Mouse (Mus musculus) adrenal gland, adult 10 weeks (tissue): ENCODE measurements around the gene Slfnl1. TPM values are rescaled to one million over a fixed set of nuclear protein-coding genes. Genes with fewer than 3 reads are reported as not detected.

Source experiments
- polyA plus RNA-seq: library from polyadenylated mRNA; stranded (reverse); fragments of 350-450 nt; fragmentation: Illumina TruSeq; extraction: RNeasy Lipid Tissue Mini Kit (QIAGEN cat#74804); gene quantifications from one replicate; pipeline ENCODE4 v1.2.3, GENCODE M21; 2014; ENCODE audit warnings: low read depth, low replicate concordance

The Slfnl1 gene
- polyA plus RNA-seq: not detected

GRCm38 (mm10) chr4:120531986-120532385 is at the start of gene Slfnl1:
Gene Slfnl1, plus strand, starts transcription at chr4:120532231.

GRCm38 (mm10) chr4:120569486-120570437 is 37.7 kb downstream of the Slfnl1 start, which contains the start of gene Ctps:
Gene Ctps, minus strand, starts transcription at chr4:120570276.

Other genes with a start within 250 kb of the Slfnl1 start
- not detected for gene Foxo6, start 244.9 kb upstream of the Slfnl1 start, polyA plus RNA-seq
- 18.0 TPM for gene Scmh1, start 127.0 kb upstream of the Slfnl1 start, polyA plus RNA-seq
- gene Ctps, start 38.0 kb downstream of the Slfnl1 start, polyA plus RNA-seq: 51.4 TPM
- gene Gm8439, start 56.5 kb downstream of the Slfnl1 start, polyA plus RNA-seq: not detected
- gene Cited4, start 134.3 kb downstream of the Slfnl1 start, polyA plus RNA-seq: not detected
- gene Kcnq4, start 216.4 kb downstream of the Slfnl1 start, polyA plus RNA-seq: not detected